Mouse (Mus musculus) adipocyte (in vitro differentiated cells): ENCODE data around the gene Gm6526.
"Not testable (repeated sequence)": the region's sequence is repeated elsewhere in the genome, so short reads cannot be mapped to it uniquely, and the experiment has no call there.

ENCODE experiments used
- DNase-seq: peaks from one replicate; pipeline ENCODE4 v3.0.0-alpha.2; 2016; ENCODE audit warnings: low spot score

The Gm6526 gene

GRCm38 (mm10) chr14:43747566-43747965, at the start of gene Gm6526:
Gene Gm6526 (plus strand): TSS chr14:43747866.
- DNase-seq = not testable (repeated sequence)

DNA sequence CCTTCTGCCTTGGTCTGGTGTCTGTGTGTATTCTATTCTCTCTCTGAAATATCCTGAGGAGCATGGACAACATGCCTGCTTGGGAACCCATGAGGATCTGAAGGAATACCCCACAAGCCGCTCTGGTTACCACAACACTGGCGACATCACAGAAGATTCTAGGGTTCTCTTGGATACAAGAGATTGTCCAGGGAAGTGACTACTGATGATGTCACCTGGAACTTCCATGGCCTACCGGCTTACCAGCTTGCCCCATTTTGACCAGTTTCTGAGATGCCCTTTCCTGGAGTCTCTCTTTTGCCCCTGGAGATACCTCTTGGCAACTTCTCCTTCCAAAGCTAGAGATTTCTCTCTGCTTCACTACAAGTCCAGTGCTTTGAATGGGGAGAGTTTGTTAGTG, 20.3 kb upstream of the Gm6526 start, which contains the start of gene Gm16506:
Gene Gm16506 (minus strand): TSS at position 101 of the 400 bp plus-strand sequence.
- not testable (repeated sequence) for DNase-seq

DNA sequence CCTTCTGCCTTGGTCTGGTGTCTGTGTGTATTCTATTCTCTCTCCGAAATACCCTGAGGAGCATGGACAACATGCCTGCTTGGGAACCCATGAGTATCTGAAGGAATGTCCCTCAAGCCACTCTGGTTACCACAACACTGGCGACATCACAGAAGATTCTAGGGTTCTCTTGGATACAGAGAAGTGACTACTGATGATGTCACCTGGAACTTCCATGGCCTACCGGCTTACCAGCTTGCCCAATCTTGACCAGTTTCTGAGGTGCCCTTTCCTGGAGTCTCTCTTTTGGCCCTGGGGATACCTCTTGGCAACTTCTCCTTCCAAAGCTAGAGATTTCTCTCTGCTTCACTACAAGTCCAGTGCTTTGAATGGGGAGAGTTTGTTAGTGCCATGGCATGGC, 37.0 kb downstream of the Gm6526 start, which contains the start of gene Gm8180:
Gene Gm8180 (minus strand): TSS at position 101 of the 400 bp plus-strand sequence.
- DNase-seq = not testable (repeated sequence)

GRCm38 (mm10) chr14:43793811-43794210, 46.1 kb downstream of the Gm6526 start:
- DNase-seq = not testable (repeated sequence)

- DNase-seq = no peak
Measured at GRCm38 (mm10) chr14:43796069-43796904, 48.6 kb downstream of the Gm6526 start.

- DNase-seq = not testable (repeated sequence)
Measured at GRCm38 (mm10) chr14:43796905-43797470, 49.3 kb downstream of the Gm6526 start.

- DNase-seq = not testable (repeated sequence)
Measured at GRCm38 (mm10) chr14:43804435-43804834, 56.8 kb downstream of the Gm6526 start.
